Mouse (Mus musculus): ENCODE results near the gene Eif4enif1.
"Not testable (repeated sequence)": the region's sequence is repeated elsewhere in the genome, so short reads cannot be mapped to it uniquely, and the experiment has no call there.

DNA sequence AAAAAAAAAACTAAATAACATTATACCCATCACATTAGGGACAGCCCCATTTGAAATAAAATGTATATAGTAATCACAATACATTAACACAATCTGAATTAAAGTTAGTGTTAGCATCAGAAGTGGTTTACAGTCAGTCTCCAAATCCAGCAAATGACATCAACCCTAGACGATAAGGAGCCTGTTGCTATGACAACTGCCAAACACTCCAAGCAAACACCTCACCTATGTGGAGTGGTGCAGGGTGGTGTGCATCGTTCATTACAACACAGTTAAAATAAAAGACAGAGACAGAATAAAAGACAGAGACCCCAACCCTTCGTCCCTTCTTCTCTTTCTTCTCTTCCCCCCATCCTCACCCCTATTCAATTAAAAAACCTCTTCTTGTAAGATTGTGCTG is 38.5 kb upstream of the Eif4enif1 start:
- TF ChIP-seq CTCF (IDR thresholded peaks at IDR 0.05; ENCODE audit: low read depth, low read length); POLR2A (IDR thresholded peaks at IDR 0.05; ENCODE audit: extremely low read depth, insufficient read depth, low read length): not testable (repeated sequence)
